Mouse (Mus musculus) adrenal gland, postnatal 4 days (tissue): ENCODE data around the gene Plcb4. TPM values are rescaled to one million over a fixed set of nuclear protein-coding genes. Genes with fewer than 3 reads are reported as not detected.
A peak's percentile ranks its signal among the peaks of the same experiment; 100 is the strongest.

Experiments used
- DNase-seq, 2 experiments: peaks; one replicate each; pipeline ENCODE4 v3.0.0; 2021 to 2022; ENCODE audit warnings: low spot score in 2 of 2, mixed read lengths in 2 of 2
- long read RNA-seq, 2 experiments: library from polyadenylated mRNA; stranded (forward); transcript quantifications; one replicate each; pipeline ENCODE4 v2.0.0; 2021
- total RNA-seq, 2 experiments: library from RNA; stranded (reverse); gene quantifications; 2 replicates each; pipeline ENCODE4 v1.2.3; 2021

Gene Plcb4
- 10 to 100 TPM; 55.1 to 60.8 TPM for total RNA-seq
- long read RNA-seq, experiment 1, partial matches to known transcripts, result 0 of 2 reads
- long read RNA-seq, experiment 1, other reads (novel, unspliced or antisense), result 2 of 2 reads
- long read RNA-seq, experiment 2, partial matches to known transcripts, result 3 of 11 reads
- long read RNA-seq, experiment 2, other reads (novel, unspliced or antisense), result 8 of 11 reads

DNA sequence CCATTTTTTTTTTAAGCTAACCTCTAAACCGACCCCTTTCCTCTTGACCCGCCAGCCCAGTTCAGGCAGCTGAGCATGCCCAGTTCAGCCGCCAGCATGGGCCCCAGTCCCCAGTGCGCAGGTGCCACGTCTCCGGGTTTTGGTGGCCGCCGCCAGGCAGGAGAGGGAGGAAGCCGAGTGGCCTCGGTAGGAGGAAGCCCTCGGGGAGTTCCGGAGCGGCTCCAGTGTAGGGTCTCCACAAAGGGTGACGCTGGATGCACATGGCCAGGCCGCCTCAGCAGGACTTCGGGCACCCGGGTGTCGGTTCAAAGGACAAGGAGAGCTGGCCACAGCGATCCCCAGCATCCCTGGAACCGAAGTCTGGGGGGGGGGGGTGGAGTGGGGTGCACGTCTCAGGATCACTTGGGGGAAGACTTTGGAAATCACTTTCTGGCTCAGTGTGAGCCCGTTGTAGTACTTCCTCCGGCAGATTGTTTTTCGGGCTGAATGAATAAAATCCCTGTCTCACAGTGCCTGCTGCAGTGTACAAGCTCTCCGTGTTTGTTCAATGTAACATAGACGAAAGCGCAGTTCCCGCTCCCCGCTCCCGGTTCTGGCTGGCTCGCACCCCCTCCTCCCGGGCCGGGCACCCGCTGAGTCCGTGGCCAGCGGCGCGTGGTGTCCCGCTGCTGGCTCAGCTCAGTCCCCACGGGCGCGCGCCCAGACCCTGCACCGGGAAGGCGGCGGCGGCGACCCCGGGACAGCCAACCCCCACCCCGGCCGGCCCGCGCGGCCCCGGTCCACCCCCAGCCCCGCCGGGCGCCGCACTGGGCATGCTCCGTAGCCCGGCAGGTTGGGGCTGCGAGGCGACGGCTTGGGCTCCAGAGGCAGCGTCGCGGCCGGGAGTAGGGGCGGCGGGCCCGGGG lies at the start of gene Plcb4:
TSS of gene Plcb4 (plus strand) at position 526 of the 905 bp plus-strand sequence.
- DNase-seq, result peak; percentile 67 to 84

DNA sequence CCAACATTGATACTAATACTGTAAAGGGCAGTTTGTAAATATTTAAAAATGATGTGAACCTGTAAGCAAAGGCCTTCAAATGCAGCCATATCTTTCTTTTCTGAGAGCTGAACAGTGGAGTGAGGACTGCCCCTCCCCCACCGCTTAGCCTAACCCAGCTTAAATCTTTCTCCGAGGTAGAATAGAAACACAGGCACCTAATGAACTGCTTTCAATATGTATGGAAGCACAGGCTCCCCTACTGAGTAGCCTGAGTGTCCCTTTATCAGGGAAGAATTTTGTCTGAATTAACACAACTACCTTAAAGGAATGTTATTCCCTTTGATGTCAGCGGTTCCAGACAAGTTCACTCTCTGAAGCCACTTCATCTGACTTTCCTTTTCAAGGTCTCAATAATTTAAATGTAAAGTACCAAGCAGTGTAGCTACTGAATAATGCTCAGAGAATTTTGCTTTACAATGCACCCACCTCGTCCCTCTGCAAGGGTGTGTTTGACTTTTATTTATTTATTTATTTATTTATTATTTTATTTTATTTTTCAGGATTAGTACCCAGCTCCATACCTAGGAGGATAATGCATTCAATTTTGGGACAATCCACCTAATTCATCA lies 44.1 kb upstream of the Plcb4 start:
- no peak for DNase-seq

DNA sequence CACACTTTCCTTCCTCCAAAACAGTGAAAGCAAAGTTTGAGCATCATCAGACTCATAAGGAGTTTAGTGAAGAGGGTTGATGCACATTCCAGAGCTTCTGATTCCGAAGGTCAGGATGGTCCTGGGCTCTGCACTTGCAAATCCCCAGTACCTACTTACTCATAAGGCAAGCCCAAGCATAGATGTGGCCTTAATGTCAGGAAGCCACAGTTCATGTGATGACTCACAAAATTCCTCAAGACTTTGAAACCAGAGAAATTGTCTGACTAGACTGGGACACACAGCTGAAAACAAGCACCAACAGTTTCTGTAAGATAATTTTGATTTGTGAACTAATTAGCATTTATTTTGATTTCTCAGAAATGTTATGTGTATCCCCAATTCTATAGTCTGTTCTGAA lies 42.7 kb upstream of the Plcb4 start:
- no peak for DNase-seq

DNA sequence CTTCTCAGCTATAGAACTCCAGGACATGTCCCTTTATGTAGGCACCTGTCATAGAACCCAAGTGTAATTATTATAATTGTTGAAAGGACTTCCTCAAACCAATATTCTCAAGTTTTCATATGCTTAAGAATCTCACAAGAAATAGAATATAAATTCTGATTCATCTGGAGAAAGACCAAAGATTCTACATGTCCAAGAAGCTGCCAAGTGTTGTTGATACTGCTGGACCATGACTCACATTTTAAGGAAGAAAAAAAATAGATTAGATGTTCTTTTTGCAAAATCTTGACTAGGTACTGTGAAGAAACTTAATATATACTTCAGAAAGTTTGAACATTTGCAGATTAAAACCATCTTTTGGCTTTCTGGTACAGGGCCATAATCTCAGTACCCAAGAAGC lies 40.3 kb upstream of the Plcb4 start:
- no peak for DNase-seq

DNA sequence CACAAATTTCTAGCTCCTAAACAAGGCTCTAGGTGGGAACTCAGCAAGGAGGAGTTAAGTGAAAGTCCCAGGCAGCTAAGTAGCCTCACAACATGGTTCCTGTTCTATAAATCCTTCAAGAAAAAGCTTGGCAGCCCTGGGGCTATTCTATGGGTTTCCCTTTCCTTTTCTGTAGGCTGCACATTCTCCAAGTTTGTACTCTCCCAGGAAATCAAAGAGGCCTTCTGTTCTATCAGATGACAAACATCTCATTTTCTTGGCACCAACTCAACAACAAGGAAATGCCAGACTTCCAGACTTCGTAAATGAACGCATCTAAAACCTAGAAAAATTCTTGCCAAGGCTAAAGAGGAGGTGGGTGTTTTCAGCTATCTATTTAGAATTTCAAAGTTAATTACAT lies 38.9 kb upstream of the Plcb4 start:
- no peak for DNase-seq

DNA sequence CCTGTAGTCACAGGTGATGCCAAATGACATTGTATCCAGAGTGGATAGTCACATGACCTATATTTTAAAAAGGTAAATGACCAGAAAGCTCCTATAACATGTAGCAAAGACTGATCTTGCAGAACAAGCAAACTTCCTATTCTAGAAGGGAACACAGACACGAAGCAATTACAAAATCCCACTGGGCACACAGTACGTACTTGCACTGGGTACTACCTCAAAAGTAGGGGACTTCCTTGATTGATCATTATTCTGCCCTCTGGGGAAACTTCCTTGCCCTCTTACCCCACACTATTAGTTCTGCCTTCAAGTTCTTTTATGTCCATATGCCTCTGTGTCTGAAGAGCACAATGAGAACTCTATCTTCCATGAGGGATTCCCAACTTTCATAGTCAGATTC lies 31.0 kb upstream of the Plcb4 start:
- DNase-seq, result no peak

DNA sequence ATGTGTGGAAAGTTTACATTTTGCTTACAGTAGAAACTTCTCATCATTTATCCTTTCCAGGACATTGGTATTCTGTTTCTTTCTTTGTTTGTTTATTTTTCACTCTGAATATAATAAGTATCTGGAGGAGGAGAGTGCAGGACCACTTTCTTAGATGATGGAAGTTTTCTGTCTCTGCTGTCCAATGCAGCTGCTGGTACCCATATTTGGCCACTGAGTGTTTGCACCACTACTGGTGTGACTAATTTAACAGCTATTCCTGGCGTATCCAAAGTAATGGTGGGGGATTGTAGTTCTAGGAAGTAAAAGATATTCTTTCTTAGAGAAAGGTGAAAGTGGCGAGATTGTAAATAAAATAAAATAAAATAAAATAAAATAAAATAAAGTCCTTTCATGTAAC lies 21.6 kb upstream of the Plcb4 start:
- DNase-seq, result no peak

DNA sequence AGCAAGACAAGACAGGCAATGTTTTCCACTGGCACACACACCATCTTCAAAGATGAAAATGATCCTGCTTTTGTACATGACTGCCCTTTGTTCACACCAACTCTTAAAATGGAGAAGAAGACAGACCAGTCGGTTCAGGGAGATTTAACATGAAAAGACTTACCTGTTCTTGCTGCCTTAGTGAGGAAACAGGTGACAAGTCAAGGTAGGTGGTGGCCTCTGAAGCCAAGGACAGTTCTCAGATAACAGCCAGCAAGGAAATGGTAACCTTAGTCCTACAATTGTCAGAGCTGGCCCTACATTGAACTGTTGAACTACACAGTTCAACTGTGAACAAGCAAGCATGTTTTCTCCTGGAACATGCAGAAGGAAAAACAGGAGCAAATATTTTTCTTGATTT lies 17.8 kb upstream of the Plcb4 start:
- DNase-seq, result no peak

DNA sequence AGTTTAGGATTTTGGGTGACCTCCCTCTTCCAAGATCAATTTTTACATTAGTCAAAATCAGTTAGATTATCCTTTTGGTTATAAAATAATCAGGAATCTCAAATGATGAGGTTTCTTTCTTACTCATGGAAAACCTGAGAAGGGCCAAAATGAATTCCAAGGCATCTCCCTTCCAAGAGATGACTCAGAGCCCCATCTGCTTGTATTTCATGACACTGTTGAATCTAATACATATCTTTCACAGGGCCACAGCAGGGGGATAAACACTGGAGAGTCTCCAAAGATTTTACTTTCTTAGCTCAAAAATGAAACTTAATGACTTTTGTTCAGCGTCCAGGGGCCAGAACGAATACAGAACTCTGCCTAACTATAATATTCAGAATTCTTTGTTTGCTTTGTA lies 17.2 kb upstream of the Plcb4 start:
- DNase-seq, result no peak

DNA sequence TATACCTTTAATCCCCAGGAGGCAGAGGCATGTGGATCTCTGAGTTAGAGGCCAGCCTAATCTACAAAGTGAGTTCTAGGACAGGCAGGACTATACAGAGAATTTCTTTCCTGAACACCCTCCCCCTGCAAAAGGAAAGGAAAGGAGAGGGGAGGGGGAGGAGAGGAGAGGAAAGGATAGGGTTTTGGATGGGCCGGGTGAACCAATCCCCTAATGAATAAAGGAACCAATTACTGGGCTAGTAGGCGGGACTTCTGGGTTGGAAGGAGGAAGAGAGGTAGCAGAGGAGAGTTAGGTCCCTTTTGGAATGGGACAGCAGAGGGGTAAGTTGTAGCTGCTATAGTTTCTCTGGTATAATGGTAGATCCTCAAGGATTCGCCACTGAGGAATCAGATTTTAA lies 12.6 kb upstream of the Plcb4 start:
- DNase-seq, result no peak

DNA sequence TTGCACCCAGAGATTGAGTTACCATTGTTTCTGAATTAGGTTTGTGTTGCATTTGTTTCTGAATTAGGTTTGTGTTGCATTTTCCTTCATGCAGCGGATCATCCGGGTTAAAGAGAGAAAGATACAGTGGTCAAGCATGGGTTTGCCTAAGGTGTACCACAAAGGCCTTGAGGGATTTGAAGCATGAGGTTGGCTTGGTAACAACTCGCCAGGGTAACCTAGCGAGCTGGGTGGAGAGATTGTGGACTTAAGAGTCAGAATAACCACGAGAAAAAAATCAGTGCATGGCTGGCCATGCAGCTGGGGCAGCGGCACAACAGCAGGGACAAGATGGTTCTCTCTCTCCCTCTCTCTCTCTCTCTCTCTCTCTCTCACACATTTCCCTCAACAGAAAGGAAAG lies 12.2 kb upstream of the Plcb4 start:
- DNase-seq, result no peak

DNA sequence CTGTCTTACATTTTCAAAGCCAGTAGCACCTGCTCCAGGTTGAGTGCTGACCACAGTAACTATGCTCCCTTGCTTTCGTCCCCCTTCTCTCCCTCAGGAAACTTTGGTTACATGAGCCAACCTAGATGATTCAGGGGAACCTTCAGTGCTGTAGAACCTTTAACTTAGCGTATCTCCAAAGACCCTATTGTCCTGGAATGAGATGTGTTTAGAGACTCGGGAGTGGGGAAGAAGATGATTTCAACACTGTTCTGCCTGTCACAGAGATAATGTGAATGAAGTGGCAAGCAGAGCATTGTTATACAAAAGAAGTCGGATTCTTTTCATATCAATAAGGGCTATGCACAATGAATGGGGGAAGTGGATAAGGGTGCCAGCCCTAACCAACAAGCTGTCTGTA lies 10.8 kb upstream of the Plcb4 start:
- DNase-seq, result no peak

DNA sequence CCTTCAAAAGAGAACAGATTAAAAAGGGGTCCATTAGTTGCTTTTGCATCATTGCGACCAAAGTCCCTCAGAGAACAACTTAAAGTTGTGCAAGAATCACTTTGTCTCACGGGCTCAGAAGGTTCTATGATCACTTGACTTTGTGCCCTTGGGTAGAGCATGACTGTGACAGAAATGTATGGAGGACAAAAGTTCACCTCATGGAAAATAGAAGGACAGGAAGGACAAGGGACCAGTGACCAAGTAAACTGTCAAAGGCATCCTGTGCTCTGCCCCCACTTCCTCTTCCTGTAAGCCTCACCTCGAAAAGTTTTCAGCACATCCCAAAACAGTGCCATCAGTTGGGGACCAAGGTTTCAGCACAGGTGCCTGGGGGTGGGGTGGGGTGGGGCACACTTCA lies 7.9 kb upstream of the Plcb4 start:
- DNase-seq, result no peak

DNA sequence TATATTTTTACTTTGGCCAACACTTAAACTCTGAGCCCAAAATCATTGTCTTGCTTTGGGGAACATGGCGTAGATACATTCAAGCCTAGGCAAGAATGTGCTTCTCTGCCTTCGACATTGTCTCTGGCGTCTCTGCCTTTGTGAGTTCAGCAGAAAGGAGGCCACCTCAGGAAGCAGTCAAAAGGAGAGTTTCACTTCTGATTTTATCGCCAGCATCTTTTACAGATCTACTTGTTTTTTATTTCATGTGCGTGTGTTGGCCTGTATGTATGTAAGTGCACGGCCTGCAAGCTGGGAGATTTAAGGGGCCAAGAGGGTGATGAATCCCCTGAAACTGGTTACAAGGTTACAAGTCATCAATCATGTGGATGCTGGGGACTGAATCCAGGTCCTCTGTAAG lies 6.8 kb upstream of the Plcb4 start:
- no peak for DNase-seq

DNA sequence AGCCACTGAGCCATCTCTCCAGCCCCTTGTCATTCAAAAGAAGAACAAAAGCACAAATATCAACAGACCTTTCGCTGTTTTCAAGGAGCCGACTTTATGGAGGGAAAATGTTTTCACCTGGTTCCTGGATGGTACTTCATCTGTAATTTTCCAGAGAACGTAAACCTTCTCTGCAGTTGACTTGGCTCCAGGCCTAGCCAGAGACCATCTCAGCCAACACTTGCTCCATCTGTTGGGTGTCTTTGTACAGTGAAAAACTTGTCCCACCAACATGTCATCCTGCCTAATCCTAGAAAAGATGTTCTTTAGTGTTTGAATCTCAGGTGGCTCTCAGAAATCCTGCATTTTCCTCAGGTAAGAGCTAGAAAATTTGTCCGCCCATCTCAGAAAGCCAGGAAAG lies 6.4 kb upstream of the Plcb4 start:
- no peak for DNase-seq

DNA sequence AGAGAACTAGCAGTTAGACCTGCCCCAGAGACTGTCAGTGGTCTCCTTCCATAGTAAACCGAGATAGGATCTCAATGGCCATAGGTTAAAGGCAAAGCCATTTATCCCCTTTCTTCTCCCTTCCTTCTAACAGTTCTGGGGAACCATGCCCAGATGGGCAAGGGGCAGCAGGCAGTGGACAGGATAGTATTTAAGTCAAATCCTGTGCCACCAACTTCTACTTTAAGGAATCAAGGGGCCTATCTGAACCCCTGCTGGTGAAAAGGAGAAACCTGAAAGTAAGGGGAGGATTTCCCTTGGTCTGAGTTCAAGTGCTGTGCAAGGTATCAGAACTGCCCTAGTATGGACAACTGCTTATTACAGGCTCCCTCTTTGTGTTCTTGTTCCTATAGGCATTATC lies 2.9 kb upstream of the Plcb4 start:
- no peak for DNase-seq

DNA sequence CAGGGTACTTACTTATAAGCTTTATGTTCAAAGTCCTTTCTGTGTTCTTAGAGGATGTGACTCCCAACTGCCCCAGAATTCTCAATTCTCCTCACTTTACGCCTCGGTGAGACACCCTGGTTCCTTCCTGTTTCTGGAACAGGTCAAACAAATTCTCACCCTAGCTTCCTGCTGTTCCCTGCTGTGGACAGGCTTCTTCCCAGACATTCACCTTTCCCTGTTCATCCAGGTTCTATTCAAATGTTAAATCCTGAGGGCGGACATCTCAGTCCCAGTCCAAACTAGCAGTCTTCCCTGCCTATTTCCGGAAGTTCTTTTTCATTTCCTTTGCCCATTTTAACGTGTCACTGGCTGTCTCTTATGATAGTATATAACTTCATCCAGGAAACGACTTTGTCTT lies 2.2 kb upstream of the Plcb4 start:
- no peak for DNase-seq

DNA sequence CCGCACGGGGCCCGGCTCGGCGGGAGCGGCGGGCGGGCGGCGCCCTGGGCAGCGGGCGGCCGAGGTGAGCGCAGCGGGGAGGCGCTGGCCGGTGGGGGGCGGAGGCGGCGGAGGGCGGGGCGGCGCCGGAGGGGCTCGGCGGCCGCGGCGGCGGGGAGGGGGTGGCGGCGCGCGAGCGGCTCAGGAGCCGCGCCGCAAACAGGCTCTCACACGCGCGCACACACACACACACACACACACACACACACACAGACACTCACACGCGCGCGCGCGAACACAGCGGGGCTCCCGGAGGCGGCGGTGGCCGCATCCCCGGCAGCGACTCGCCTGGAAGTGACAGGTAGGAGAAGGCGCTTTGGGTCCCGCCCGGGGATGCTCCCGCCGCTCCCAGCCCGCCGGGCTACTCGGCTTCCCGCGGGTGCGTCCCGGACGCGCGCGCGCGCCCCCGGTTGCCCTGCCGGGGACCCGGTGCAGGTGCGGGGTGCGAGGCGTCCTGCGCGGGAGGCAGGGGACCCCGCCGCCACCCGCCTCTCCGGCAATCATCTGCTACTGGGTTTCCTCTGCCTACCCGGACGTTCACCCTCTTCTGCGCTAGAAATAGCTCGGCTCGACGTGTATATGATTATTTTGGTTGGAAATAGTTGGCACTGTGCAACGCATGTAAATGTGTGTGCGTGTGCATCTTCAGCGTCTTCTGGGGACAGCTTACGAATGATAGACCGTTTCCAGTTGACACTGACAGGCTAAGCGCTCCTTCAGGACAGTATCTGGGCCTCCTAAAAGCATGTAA lies 775 bp downstream of the Plcb4 start:
- peak; percentile 40 to 45 for DNase-seq

DNA sequence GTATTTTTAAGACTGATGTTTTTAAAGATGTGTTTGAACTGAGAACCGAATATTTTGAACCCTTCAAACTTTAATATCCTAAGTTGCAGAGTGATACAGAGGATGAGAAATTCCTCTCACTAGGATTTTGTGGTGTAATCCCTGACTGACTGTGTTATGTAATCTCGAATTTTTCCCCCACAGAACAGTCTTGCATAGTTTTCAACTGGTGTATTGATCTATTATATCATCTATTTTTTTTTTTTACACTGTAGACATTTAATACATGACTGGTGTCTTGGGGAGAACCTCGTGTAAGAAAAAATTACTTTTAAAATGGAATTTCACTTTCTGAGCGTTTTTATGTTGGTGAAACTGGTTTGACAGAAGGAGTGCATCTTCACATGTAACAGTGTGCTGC lies 2.0 kb downstream of the Plcb4 start:
- no peak for DNase-seq

DNA sequence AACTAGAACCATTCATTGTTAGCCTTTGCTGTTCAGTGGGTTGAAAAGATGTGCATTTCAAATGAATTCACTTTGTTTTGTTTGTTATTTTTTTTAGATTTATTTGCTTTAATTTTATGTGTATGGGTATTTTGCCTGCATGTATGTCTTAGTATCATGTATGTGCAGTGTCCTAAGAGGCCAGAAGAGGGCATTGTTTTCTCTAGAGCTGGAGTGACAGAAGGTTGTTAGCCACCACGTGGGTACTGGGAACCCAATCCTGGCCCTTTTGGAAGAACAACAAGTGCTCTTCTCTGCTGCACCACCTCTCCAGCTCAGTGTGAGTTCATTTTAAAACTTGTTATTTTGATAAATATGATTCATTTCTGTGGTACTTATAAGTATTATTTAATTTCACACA lies 5.0 kb downstream of the Plcb4 start:
- no peak for DNase-seq

DNA sequence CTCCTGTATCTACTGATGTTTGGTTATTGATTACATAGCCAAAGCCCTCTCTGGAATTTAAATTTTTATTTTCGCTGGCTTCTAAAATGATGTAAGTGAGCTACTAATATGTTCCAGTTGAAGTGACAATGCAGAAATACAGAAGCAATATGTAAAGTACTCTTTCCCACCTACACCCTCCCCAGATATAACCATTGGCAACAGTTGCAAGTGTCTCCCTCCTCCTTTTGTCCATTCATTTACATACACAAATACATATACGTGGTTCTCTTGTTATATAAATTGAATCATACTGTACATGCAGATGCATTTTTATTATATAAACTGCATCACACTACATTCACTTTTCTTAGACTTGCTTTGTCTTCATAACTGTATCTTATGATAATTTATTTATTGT lies 8.7 kb downstream of the Plcb4 start:
- no peak for DNase-seq
